Mouse (Mus musculus): ENCODE measurements around the gene Prkacb. TPM values are rescaled to one million over a fixed set of nuclear protein-coding genes. Genes with fewer than 3 reads are reported as not detected.

The Prkacb gene
- polyA plus RNA-seq (2016; fragmentation: Nextera tagmentation; extraction: Ambion mirVana), result 62.3 and 76.2 TPM in 2 replicates

GRCm38 (mm10) chr3:146812901-146813393 lies at the start of gene Prkacb:
Prkacb (minus strand) TSS chr3:146812990.
- Histone ChIP-seq H3K4me3 (peak within 1 kb of the TSS; percentile 95), H3K9me3 (replicated peaks) (no peaks in the 10 kb centered on the region), H3K27me3 (ENCODE audit: low read depth, poor library complexity, severe bottlenecking) (no peaks in the 10 kb centered on the region), H3K27ac (peak within 1 kb of the TSS; percentile 97), H3K4me1 (peaks cover 13% of the 10 kb centered on the region; the same call in 1 of the 2 replicates), H3K36me3 (peaks cover 7% of the 10 kb centered on the region)
- peak; percentile 92 for DNase-seq (ENCODE audit: low spot score)
- WGBS, result under 1% methylated on average over 47 of the region's 60 CpGs

DNA sequence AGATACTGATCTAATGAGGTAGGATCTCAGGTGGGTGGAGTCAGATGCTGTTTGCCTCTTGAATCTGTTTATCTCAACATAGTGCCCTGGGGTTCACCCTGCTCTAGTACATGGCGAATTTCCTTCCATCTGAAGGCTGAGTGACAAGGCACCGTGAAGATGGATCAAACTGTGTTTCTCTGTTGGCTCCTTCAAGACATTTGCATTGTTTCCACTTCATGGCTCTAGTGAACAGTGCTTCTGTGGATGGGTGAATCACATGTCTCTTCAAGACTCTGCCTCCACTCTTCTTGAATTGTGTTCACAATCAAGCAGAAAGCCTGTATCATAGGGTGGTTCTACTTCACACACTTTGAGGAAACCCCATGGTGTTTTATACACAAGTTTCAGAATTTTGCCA lies 47.5 kb upstream of the Prkacb start:
- Histone ChIP-seq H3K27ac (no peak overlapping the region), H3K27me3 (ENCODE audit: low read depth, poor library complexity, severe bottlenecking) (no peaks in the 10 kb centered on the region), H3K36me3 (no peaks in the 10 kb centered on the region), H3K9me3 (replicated peaks) (no peaks in the 10 kb centered on the region), H3K4me3 (no peak overlapping the region), H3K4me1 (no peaks in the 10 kb centered on the region)
- 86% methylated on average over 2 of the region's 2 CpGs for WGBS
- no peak for DNase-seq (ENCODE audit: low spot score)

GRCm38 (mm10) chr3:146857373-146857772 lies 44.6 kb upstream of the Prkacb start:
- no peaks in the 10 kb centered on the region for H3K36me3 ChIP-seq
- H3K4me3 ChIP-seq, result no peak overlapping the region
- no peaks in the 10 kb centered on the region for H3K9me3 ChIP-seq (replicated peaks)
- no peaks in the 10 kb centered on the region for H3K27me3 ChIP-seq (ENCODE audit: low read depth, poor library complexity, severe bottlenecking)
- WGBS, result 93% methylated on average over 10 of the region's 10 CpGs
- peaks cover 4% of the 10 kb centered on the region for H3K4me1 ChIP-seq
- H3K27ac ChIP-seq, result no peak overlapping the region
- DNase-seq (ENCODE audit: low spot score), result no peak

DNA sequence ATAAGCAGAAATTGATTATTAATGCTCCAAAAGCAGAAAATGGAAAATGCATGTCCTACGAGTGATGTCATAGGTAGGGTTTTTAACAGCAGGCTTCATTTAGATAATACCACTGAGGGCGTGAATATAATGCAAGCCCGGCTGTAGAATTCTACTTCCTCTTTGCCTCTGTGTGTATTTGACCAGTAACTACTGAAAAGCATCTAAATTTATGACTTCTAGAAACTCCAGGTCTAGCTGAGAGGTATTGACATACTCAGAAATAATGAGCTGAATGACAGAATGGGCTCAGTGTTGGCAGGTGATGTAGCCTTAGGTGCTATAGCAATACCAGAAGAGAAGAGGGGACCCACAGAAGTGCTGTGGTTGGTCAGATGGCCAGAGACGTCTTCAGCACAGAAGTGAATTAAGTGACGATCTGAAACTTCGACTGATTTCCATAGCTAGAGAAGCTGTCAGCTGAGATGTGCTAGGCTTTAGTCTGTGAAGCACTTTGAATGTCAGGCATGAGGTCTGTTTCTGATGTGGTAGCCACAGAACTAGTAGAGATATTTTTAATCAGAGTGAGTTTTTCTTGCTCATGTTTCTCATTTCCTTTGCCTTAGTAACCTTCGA lies 41.8 kb upstream of the Prkacb start:
- DNase-seq (ENCODE audit: low spot score), result no peak
- H3K27ac ChIP-seq, result no peak overlapping the region
- no peaks in the 10 kb centered on the region for H3K27me3 ChIP-seq (ENCODE audit: low read depth, poor library complexity, severe bottlenecking)
- peaks cover 12% of the 10 kb centered on the region for H3K4me1 ChIP-seq
- H3K9me3 ChIP-seq (replicated peaks), result no peaks in the 10 kb centered on the region
- WGBS, result 82% methylated on average over 7 of the region's 7 CpGs
- H3K4me3 ChIP-seq, result no peak overlapping the region
- H3K36me3 ChIP-seq, result no peaks in the 10 kb centered on the region

GRCm38 (mm10) chr3:146851966-146852891 lies 39.4 kb upstream of the Prkacb start, which contains the start of gene Ttll7:
Ttll7 (plus strand) TSS chr3:146852367.
- Histone ChIP-seq H3K9me3 (replicated peaks) (no peaks in the 10 kb centered on the region), H3K4me1 (peaks cover 12% of the 10 kb centered on the region), H3K4me3 (peak within 1 kb of the TSS; percentile 75), H3K27me3 (ENCODE audit: low read depth, poor library complexity, severe bottlenecking) (no peaks in the 10 kb centered on the region), H3K27ac (peak within 1 kb of the TSS; percentile 92), H3K36me3 (no peaks in the 10 kb centered on the region)
- WGBS, result 1% methylated on average over 36 of the region's 36 CpGs
- peak; percentile 84 for DNase-seq (ENCODE audit: low spot score)

- Histone ChIP-seq H3K27ac (no peak overlapping the region), H3K36me3 (no peaks in the 10 kb centered on the region), H3K9me3 (replicated peaks) (no peaks in the 10 kb centered on the region), H3K4me1 (peaks cover 12% of the 10 kb centered on the region), H3K27me3 (ENCODE audit: low read depth, poor library complexity, severe bottlenecking) (no peaks in the 10 kb centered on the region), H3K4me3 (no peak overlapping the region)
- no peak for DNase-seq (ENCODE audit: low spot score)
- WGBS, result 93% methylated on average over 7 of the region's 7 CpGs
These were observed 36.6 kb upstream of the Prkacb start for GRCm38 (mm10) chr3:146849360-146849759.

GRCm38 (mm10) chr3:146848112-146848511 lies 35.3 kb upstream of the Prkacb start:
- peaks cover 19% of the 10 kb centered on the region for H3K4me1 ChIP-seq
- WGBS, result 92% methylated on average over 8 of the region's 8 CpGs
- H3K27me3 ChIP-seq (ENCODE audit: low read depth, poor library complexity, severe bottlenecking), result no peaks in the 10 kb centered on the region
- H3K4me3 ChIP-seq, result no peak overlapping the region
- H3K9me3 ChIP-seq (replicated peaks), result no peaks in the 10 kb centered on the region
- no peaks in the 10 kb centered on the region for H3K36me3 ChIP-seq
- DNase-seq (ENCODE audit: low spot score), result no peak
- H3K27ac ChIP-seq, result no peak overlapping the region

- H3K36me3 ChIP-seq, result no peaks in the 10 kb centered on the region
- H3K27ac ChIP-seq, result no peak overlapping the region
- no peaks in the 10 kb centered on the region for H3K9me3 ChIP-seq (replicated peaks)
- H3K4me1 ChIP-seq, result peaks cover 20% of the 10 kb centered on the region
- 93% methylated on average over 5 of the region's 5 CpGs for WGBS
- DNase-seq (ENCODE audit: low spot score), result no peak
- H3K4me3 ChIP-seq, result no peak overlapping the region
- no peaks in the 10 kb centered on the region for H3K27me3 ChIP-seq (ENCODE audit: low read depth, poor library complexity, severe bottlenecking)
These were observed 33.4 kb upstream of the Prkacb start for GRCm38 (mm10) chr3:146846237-146846636.

DNA sequence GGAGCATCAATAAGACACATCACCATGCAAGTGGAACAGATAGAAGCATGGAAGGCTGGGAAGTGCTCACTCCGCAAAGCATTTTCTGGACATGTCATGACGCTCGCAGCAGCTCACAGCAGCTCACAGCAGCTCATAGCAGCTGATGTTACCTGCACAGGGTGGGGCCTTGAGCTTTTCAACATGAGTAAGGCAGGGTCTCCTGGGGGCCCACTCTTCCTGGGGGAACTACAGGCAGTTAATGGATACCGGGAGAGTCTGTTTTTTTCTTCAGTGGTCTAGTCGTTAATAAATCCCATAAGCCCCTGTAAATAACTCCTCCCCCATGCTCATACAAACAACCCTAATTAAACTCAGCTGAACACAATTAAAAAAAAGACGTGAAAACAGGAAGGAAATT lies 30.7 kb upstream of the Prkacb start:
- H3K27ac ChIP-seq, result peak overlapping the region; percentile 58; the same call in 1 of the 2 replicates
- 56% methylated on average over 6 of the region's 6 CpGs for WGBS
- no peaks in the 10 kb centered on the region for H3K36me3 ChIP-seq
- H3K9me3 ChIP-seq (replicated peaks), result no peaks in the 10 kb centered on the region
- no peak overlapping the region for H3K4me3 ChIP-seq
- H3K27me3 ChIP-seq (ENCODE audit: low read depth, poor library complexity, severe bottlenecking), result no peaks in the 10 kb centered on the region
- peaks cover 20% of the 10 kb centered on the region for H3K4me1 ChIP-seq
- no peak for DNase-seq (ENCODE audit: low spot score)

DNA sequence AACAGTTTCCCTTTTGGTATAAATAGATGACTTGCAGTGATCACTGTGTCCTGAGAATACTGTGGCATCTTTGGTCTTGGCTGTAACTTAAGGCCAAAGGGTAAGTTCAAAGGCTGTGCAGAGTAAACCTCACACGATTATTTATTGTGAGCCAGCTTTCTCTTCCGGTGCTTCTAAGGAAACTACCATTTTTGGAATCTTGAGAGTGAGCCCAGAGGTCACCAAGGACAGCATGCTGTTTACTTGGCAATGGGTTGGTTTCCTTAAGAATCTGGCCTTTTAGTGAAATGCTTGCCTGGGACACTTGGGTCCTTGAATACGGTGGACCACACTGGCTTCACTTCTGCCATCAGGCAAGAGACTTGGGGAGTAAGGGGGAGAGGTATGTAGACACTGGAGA lies 30.0 kb upstream of the Prkacb start:
- no peaks in the 10 kb centered on the region for H3K36me3 ChIP-seq
- peaks cover 20% of the 10 kb centered on the region for H3K4me1 ChIP-seq
- H3K4me3 ChIP-seq, result no peak overlapping the region
- no peaks in the 10 kb centered on the region for H3K9me3 ChIP-seq (replicated peaks)
- H3K27ac ChIP-seq, result no peak overlapping the region
- no peaks in the 10 kb centered on the region for H3K27me3 ChIP-seq (ENCODE audit: low read depth, poor library complexity, severe bottlenecking)
- WGBS, result 58% methylated on average over 3 of the region's 3 CpGs
- no peak for DNase-seq (ENCODE audit: low spot score)

GRCm38 (mm10) chr3:146820718-146821117 lies 7.9 kb upstream of the Prkacb start:
- no peaks in the 10 kb centered on the region for H3K9me3 ChIP-seq (replicated peaks)
- H3K4me1 ChIP-seq, result no peaks in the 10 kb centered on the region
- H3K27me3 ChIP-seq (ENCODE audit: low read depth, poor library complexity, severe bottlenecking), result no peaks in the 10 kb centered on the region
- WGBS, result 93% methylated on average over 4 of the region's 4 CpGs
- no peak overlapping the region for H3K27ac ChIP-seq
- no peak for DNase-seq (ENCODE audit: low spot score)
- no peak overlapping the region for H3K4me3 ChIP-seq
- H3K36me3 ChIP-seq, result no peaks in the 10 kb centered on the region

- Histone ChIP-seq H3K9me3 (replicated peaks) (no peaks in the 10 kb centered on the region), H3K4me3 (peak overlapping the region; percentile 95), H3K27ac (peak overlapping the region; percentile 97; the same call in 1 of the 2 replicates), H3K27me3 (ENCODE audit: low read depth, poor library complexity, severe bottlenecking) (no peaks in the 10 kb centered on the region), H3K4me1 (peaks cover 13% of the 10 kb centered on the region; the same call in 1 of the 2 replicates), H3K36me3 (peaks cover 7% of the 10 kb centered on the region)
- no peak for DNase-seq (ENCODE audit: low spot score)
- 70% methylated on average over 7 of the region's 7 CpGs for WGBS
These were observed 834 bp upstream of the Prkacb start for GRCm38 (mm10) chr3:146813624-146814023.

All from limb, embryonic 10.5 days (tissue).